Mouse (Mus musculus) retina, postnatal 1 day (tissue): ENCODE results near the gene Gk5.

Source experiments
- DNase-seq: peaks from one replicate; pipeline ENCODE4 v3.0.0-alpha.2; 2012

The Gk5 gene

GRCm38 (mm10) chr9:96230271-96230670 is 111.1 kb downstream of the Gk5 start:
- no peak for DNase-seq
